Mouse (Mus musculus): ENCODE data around the gene Rabac1. TPM values are rescaled to one million over a fixed set of nuclear protein-coding genes. Genes with fewer than 3 reads are reported as not detected.

Rabac1 gene
- polyA plus RNA-seq (2012; rRNA removed) = 46.8 and 56.5 TPM in 2 replicates
- 60.7 and 62.2 TPM in 2 replicates for polyA plus RNA-seq (2014; fragmentation: Nextera tagmentation; extraction: Ambion mirVana)

DNA sequence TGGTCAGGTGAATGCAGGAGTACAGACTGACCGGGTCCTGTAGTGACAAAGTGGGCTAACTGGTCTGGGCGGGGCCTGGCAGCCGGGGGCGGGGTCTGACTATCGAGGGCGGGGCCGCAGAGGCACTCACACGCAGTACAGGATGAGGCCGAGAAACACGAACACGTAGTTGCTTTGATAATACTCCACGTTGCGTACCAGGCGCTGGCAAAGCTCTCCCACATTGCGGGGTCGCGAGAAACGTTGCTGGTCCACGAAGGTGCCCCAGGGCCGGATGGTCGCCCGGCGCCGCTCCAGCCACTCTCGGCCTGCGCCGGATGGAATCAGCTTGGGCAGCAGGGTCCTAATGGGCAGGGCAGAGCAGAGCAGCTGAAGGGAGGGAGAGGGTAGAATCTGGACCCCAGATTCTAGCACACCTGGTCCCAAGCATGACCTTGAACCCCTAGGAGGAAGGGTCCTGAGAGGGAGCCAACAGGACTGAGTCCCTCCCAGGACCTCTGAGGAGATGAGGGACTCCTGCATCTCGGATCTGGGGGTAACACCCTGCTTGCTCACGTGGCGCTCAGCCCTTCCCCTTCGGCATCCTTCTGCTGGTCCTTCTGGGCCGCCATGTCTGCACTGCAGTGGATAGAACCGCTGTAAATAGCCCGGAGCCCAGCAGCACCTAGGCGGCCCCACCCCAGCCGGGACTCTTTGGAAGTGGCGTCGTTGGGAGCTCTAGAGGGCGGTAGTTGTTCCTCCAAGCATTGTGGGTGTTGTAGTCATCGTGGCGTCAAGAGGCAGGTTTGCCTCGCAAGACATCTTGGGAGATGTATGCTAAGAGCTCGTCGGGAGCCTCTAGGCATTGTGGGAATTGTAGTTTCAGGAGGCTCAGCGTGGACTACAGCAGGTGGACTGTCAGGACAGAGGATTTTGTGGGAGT, at the start of gene Rabac1:
Gene Rabac1, minus strand, starts transcription at position 783 of the 922 bp plus-strand sequence.
- H3K4me3 ChIP-seq (ENCODE audit: insufficient read depth in 1 of 2, low read depth in 2 of 2, low read length in 2 of 2) = peak within 1 kb of the TSS; percentile 74 to 79
- no peaks in the 10 kb centered on the region for H3K36me3 ChIP-seq (replicated peaks; ENCODE audit: control insufficient read depth, insufficient read depth, low read depth)
- under 1% methylated on average over 45 of the region's 45 CpGs for WGBS (ENCODE audit: insufficient replicate concordance)
- no peaks in the 10 kb centered on the region for H3K9me3 ChIP-seq (ENCODE audit: control insufficient read depth, low read length)
- H3K4me2 ChIP-seq (ENCODE audit: low read depth) = peak within 1 kb of the TSS; percentile 92
- ATAC-seq (ENCODE audit: insufficient read depth) = peak; percentile 91
- TF ChIP-seq CTCF (IDR thresholded peaks at IDR 0.05; ENCODE audit: low read depth) = peak; percentile 68
- no peak for TF ChIP-seq EP300 (IDR thresholded peaks at IDR 0.05; ENCODE audit: low read depth)
- peak within 1 kb of the TSS; percentile 58 for H3K27ac ChIP-seq
- peak; percentile 91 to 96 (median 92) for DNase-seq (ENCODE audit: low read depth in 3 of 3, low spot score in 3 of 3)
- no peaks in the 10 kb centered on the region for H3K27me3 ChIP-seq (ENCODE audit: control insufficient read depth, insufficient read depth, low read length)
- peak within 1 kb of the TSS; percentile 76 for H3K9ac ChIP-seq (replicated peaks)
- H3K4me1 ChIP-seq (replicated peaks; ENCODE audit: control insufficient read depth in 2 of 2, insufficient read depth in 2 of 2, low read length in 1 of 2) = no peaks in the 10 kb centered on the region; a peak in 1 of 4 replicates

DNA sequence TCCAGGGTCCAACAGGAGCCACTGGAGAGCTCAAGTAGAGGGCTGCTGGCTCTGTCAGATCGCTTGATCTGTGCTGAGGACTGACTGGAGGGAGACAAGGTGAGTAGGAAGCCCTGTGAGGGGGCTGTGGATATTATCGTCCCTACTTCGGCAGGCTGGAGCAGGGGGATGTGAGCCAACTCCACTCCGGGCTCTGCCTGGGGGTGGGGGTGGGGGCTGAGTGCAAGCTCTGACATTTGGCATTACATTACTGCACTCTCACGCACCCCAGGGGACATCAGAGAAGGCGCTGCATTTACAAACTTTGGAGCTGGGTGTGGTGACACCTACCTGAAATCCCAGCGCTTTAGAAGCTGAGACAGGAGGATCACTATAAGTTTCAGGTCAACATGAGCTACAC, 39.0 kb upstream of the Rabac1 start:
- no peak overlapping the region for H3K27ac ChIP-seq
- no peak for TF ChIP-seq CTCF (IDR thresholded peaks at IDR 0.05; ENCODE audit: low read depth)
- TF ChIP-seq EP300 (IDR thresholded peaks at IDR 0.05; ENCODE audit: low read depth) = no peak
- DNase-seq (ENCODE audit: low read depth in 3 of 3, low spot score in 3 of 3) (no peak), ATAC-seq (ENCODE audit: insufficient read depth) (no peak)
- H3K9ac ChIP-seq (replicated peaks) = no peak overlapping the region
- peaks cover 43% of the 10 kb centered on the region for H3K27me3 ChIP-seq (ENCODE audit: control insufficient read depth, insufficient read depth, low read length)
- no peak overlapping the region for H3K4me2 ChIP-seq (ENCODE audit: low read depth)
- WGBS (ENCODE audit: insufficient replicate concordance) = 47% methylated on average over 7 of the region's 7 CpGs
- no peaks in the 10 kb centered on the region for H3K9me3 ChIP-seq (ENCODE audit: control insufficient read depth, low read length)
- no peak overlapping the region for H3K4me3 ChIP-seq (ENCODE audit: insufficient read depth in 1 of 2, low read depth in 2 of 2, low read length in 2 of 2)
- H3K36me3 ChIP-seq (replicated peaks; ENCODE audit: control insufficient read depth, insufficient read depth, low read depth) = no peaks in the 10 kb centered on the region
- H3K4me1 ChIP-seq (replicated peaks; ENCODE audit: control insufficient read depth in 2 of 2, insufficient read depth in 2 of 2, low read length in 1 of 2) = no peaks in the 10 kb centered on the region

DNA sequence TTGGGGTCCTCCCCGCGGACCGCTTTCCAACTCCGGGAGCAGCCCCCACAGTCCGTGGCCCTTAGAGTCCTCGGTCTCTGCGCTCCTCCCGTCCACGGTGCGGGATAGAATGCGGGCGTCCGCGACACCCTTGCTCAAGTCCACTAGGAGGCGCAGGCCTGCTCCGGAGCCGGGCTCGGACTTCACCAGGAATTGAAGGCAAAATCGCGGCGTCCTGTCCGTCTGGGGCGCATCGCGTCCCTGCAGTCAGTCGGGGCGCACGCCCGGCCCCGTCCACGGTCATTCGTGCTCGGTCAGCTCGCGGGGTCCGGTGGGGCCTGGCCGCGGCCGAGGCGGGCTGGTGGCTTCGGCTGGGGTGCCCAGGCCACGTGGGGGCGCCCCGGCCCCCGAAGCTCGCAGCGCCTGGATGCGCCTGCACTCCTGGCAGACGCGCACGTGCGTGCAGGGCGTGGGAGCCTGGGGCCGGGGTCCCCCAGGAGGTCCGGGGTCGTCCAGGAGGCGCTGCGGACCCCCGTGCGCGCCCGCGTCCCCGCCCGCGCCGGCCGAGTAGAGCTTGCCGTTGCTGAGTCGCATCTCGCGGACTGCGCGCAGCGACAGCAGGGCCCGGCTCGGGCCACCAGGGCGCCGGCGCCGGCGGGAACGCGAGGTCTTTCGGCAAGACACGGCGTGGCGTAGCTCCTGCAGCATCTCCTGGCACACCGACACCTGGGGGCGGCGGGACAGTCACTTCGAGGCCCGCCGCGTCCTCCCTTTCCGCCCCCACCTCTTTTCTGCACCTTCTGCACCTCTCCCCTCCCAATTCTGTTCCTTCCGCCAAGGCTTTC, 37.7 kb upstream of the Rabac1 start:
- TF ChIP-seq EP300 (IDR thresholded peaks at IDR 0.05; ENCODE audit: low read depth) (no peak), CTCF (IDR thresholded peaks at IDR 0.05; ENCODE audit: low read depth) (peak; percentile 75)
- no peaks in the 10 kb centered on the region for H3K4me1 ChIP-seq (replicated peaks; ENCODE audit: control insufficient read depth in 2 of 2, insufficient read depth in 2 of 2, low read length in 1 of 2)
- 3% methylated on average over 90 of the region's 97 CpGs for WGBS (ENCODE audit: insufficient replicate concordance)
- no peak for ATAC-seq (ENCODE audit: insufficient read depth)
- peaks cover 53% of the 10 kb centered on the region for H3K27me3 ChIP-seq (ENCODE audit: control insufficient read depth, insufficient read depth, low read length)
- H3K27ac ChIP-seq = no peak overlapping the region
- peak overlapping the region; percentile 53 for H3K4me2 ChIP-seq (ENCODE audit: low read depth)
- H3K9ac ChIP-seq (replicated peaks) = no peak overlapping the region
- H3K4me3 ChIP-seq (ENCODE audit: insufficient read depth in 1 of 2, low read depth in 2 of 2, low read length in 2 of 2) = peak overlapping the region in 1 of 2 experiments; percentile 26; a peak in 3 of 4 replicates
- no peaks in the 10 kb centered on the region for H3K36me3 ChIP-seq (replicated peaks; ENCODE audit: control insufficient read depth, insufficient read depth, low read depth)
- DNase-seq (ENCODE audit: low read depth in 3 of 3, low spot score in 3 of 3) = no peak
- H3K9me3 ChIP-seq (ENCODE audit: control insufficient read depth, low read length) = no peaks in the 10 kb centered on the region

GRCm38 (mm10) chr7:25009099-25009700, 36.6 kb upstream of the Rabac1 start:
- peaks cover 60% of the 10 kb centered on the region for H3K27me3 ChIP-seq (ENCODE audit: control insufficient read depth, insufficient read depth, low read length)
- WGBS (ENCODE audit: insufficient replicate concordance) = 8% methylated on average over 20 of the region's 20 CpGs
- DNase-seq (ENCODE audit: low read depth in 3 of 3, low spot score in 3 of 3) = no peak
- no peak for TF ChIP-seq EP300 (IDR thresholded peaks at IDR 0.05; ENCODE audit: low read depth)
- ATAC-seq (ENCODE audit: insufficient read depth) = no peak
- no peaks in the 10 kb centered on the region for H3K4me1 ChIP-seq (replicated peaks; ENCODE audit: control insufficient read depth in 2 of 2, insufficient read depth in 2 of 2, low read length in 1 of 2)
- H3K4me3 ChIP-seq (ENCODE audit: insufficient read depth in 1 of 2, low read depth in 2 of 2, low read length in 2 of 2) = no peak overlapping the region
- no peak overlapping the region for H3K27ac ChIP-seq
- H3K9me3 ChIP-seq (ENCODE audit: control insufficient read depth, low read length) = no peaks in the 10 kb centered on the region
- H3K4me2 ChIP-seq (ENCODE audit: low read depth) = no peak overlapping the region
- H3K9ac ChIP-seq (replicated peaks) = no peak overlapping the region
- no peaks in the 10 kb centered on the region for H3K36me3 ChIP-seq (replicated peaks; ENCODE audit: control insufficient read depth, insufficient read depth, low read depth)
